Mouse (Mus musculus) erythroblast, embryonic 14.5 days (primary cell): ENCODE data around the gene Ceacam19.

Experiments
- GATA1 ChIP-seq: IDR thresholded peaks from 2 replicates; pipeline ENCODE4 v1.6.1; 2012; ENCODE audit warnings: low read length, inconsistent platforms, mixed read lengths
- TAL1 ChIP-seq: IDR thresholded peaks from 3 replicates; pipeline ENCODE4 v1.6.1; 2012; ENCODE audit warnings: low read length, inconsistent platforms, mixed read lengths

DNA sequence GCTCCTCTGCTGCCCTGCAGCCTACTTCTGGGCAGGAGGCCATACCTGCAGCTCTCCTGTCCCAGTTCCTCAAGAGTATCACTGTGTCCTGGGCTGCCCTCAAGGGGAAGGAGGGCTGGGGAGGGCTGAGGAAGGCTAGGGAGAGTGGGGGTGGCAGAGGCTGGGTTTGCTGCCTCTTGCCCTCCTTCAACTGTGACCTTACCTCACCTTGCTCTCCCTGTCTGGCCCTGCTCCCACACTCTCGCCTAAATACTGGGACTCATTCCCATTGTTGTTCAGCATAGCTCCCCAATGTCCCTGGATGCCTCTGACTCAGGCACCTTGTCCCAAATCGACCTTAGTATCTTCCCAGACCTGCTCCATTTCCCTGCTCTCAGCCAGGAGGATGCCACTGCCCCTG is 23.5 kb downstream of the Ceacam19 start:
- no peak for TF ChIP-seq GATA1
- TF ChIP-seq TAL1, result no peak
